Mouse (Mus musculus) MEL (cell line): Measurements from ENCODE around the gene Pcp4. TPM values are rescaled to one million over a fixed set of nuclear protein-coding genes. Genes with fewer than 3 reads are reported as not detected.

ENCODE experiments used
- DNase-seq: peaks from one replicate; pipeline ENCODE4 v3.0.0; 2011; ENCODE audit warnings: low read depth, low spot score
- H3K27ac ChIP-seq: 2 replicates; pipeline ENCODE4 v1.5.1; 2012; ENCODE audit warnings: low read depth, mild to moderate bottlenecking, control low read depth, low read length, moderate library complexity; ENCODE audit not compliant: control insufficient read depth
- H3K27me3 ChIP-seq, 2 experiments: fragments of 150-350 bp in 1 of 2; sonication (generic) in 1 of 2; 2 replicates each; pipeline ENCODE4 v1.6.1; 2012; ENCODE audit warnings: low read length in 2 of 2, mild to moderate bottlenecking in 2 of 2, improper control_type of control experiment in 1 of 2, moderate library complexity in 1 of 2; ENCODE audit not compliant: insufficient read depth in 2 of 2, control insufficient read depth in 1 of 2
- H3K36me3 ChIP-seq, 2 experiments: 2 replicates each; pipeline ENCODE4 v1.6.1; 2012 to 2014; ENCODE audit warnings: low read length in 2 of 2, improper control_type of control experiment in 1 of 2, inconsistent platforms in 1 of 2, mild to moderate bottlenecking in 1 of 2; ENCODE audit not compliant: insufficient read depth in 2 of 2, control insufficient read depth in 1 of 2
- H3K4me1 ChIP-seq, 2 experiments: fragments of 150-350 bp in 1 of 2; sonication (generic) in 1 of 2; 2 replicates each; pipeline ENCODE4 v1.6.1; 2012; ENCODE audit warnings: low read length in 2 of 2, improper control_type of control experiment in 1 of 2, mild to moderate bottlenecking in 1 of 2; ENCODE audit not compliant: insufficient read depth in 2 of 2, control insufficient read depth in 1 of 2
- H3K4me3 ChIP-seq, 2 experiments: fragments of 150-350 bp in 1 of 2; sonication (generic) in 1 of 2; 2 replicates each; pipeline ENCODE4 v1.5.1; 2012; ENCODE audit warnings: low read depth in 2 of 2, low read length in 2 of 2, mild to moderate bottlenecking in 2 of 2, moderate library complexity in 2 of 2, control low read depth in 1 of 2, improper control_type of control experiment in 1 of 2; ENCODE audit not compliant: control insufficient read depth in 1 of 2, insufficient read depth in 1 of 2
- H3K79me2 ChIP-seq: 2 replicates; pipeline ENCODE4 v1.6.1; 2012; ENCODE audit warnings: mild to moderate bottlenecking, low read length, moderate library complexity; ENCODE audit not compliant: control insufficient read depth, poor library complexity, insufficient read depth
- H3K9ac ChIP-seq: 2 replicates; pipeline ENCODE4 v1.6.1; 2012; ENCODE audit warnings: low read depth, mild to moderate bottlenecking, control low read depth, low read length, moderate library complexity; ENCODE audit not compliant: control insufficient read depth, poor library complexity, severe bottlenecking
- H3K9me3 ChIP-seq: fragments of 150-350 bp; sonication (generic); replicated peaks from 2 replicates; pipeline ENCODE4 v1.6.1; 2012; ENCODE audit warnings: mild to moderate bottlenecking, low read length, improper control_type of control experiment, moderate library complexity; ENCODE audit not compliant: insufficient read depth
- CHD1 ChIP-seq: IDR thresholded peaks from 2 replicates; pipeline ENCODE4 v1.6.1; 2012; ENCODE audit warnings: low read depth, mild to moderate bottlenecking, inconsistent platforms, low read length, improper control_type of control experiment
- CHD2 ChIP-seq: IDR thresholded peaks from 2 replicates; pipeline ENCODE4 v1.6.1; 2011; ENCODE audit warnings: low read length, improper control_type of control experiment
- E2F4 ChIP-seq: IDR thresholded peaks from 2 replicates; pipeline ENCODE4 v1.6.1; 2011; ENCODE audit warnings: low read depth, low read length, improper control_type of control experiment, borderline replicate concordance
- ELF1 ChIP-seq: IDR thresholded peaks from 2 replicates; pipeline ENCODE4 v1.6.1; 2014; ENCODE audit warnings: low read depth, mild to moderate bottlenecking, inconsistent platforms, low read length, improper control_type of control experiment, moderate library complexity
- ETS1 ChIP-seq: IDR thresholded peaks from 2 replicates; pipeline ENCODE4 v1.6.1; 2012; ENCODE audit warnings: low read depth, mild to moderate bottlenecking, inconsistent platforms, low read length, improper control_type of control experiment, moderate library complexity
- GABPA ChIP-seq: IDR thresholded peaks from 2 replicates; pipeline ENCODE4 v1.6.1; 2012; ENCODE audit warnings: low read depth, mild to moderate bottlenecking, inconsistent platforms, low read length, improper control_type of control experiment, moderate library complexity
- GATA1 ChIP-seq: IDR thresholded peaks from 2 replicates; pipeline ENCODE4 v1.6.1; 2011; ENCODE audit warnings: low read depth, low read length, improper control_type of control experiment
- HCFC1 ChIP-seq: IDR thresholded peaks from 2 replicates; pipeline ENCODE4 v1.6.1; 2012; ENCODE audit warnings: low read depth, mild to moderate bottlenecking, inconsistent platforms, low read length, improper control_type of control experiment, moderate library complexity
- JUND ChIP-seq: IDR thresholded peaks from 2 replicates; pipeline ENCODE4 v1.6.1; 2011; ENCODE audit warnings: low read depth, mild to moderate bottlenecking, improper control_type of control experiment, low read length
- MAX ChIP-seq: IDR thresholded peaks from 2 replicates; pipeline ENCODE4 v1.6.1; 2011; ENCODE audit warnings: low read length, improper control_type of control experiment
- MAZ ChIP-seq: IDR thresholded peaks from 2 replicates; pipeline ENCODE4 v1.6.1; 2012; ENCODE audit warnings: low read depth, mild to moderate bottlenecking, inconsistent platforms, low read length, improper control_type of control experiment
- MYB ChIP-seq: IDR thresholded peaks from 2 replicates; pipeline ENCODE4 v1.6.1; 2011; ENCODE audit warnings: mild to moderate bottlenecking, low read depth, low read length, improper control_type of control experiment
- RAD21 ChIP-seq: IDR thresholded peaks from 2 replicates; pipeline ENCODE4 v1.6.1; 2011; ENCODE audit warnings: mild to moderate bottlenecking, low read depth, low read length, improper control_type of control experiment
- RCOR1 ChIP-seq: IDR thresholded peaks from 2 replicates; pipeline ENCODE4 v1.6.1; 2012; ENCODE audit warnings: low read depth, mild to moderate bottlenecking, inconsistent platforms, low read length, improper control_type of control experiment
- SIN3A ChIP-seq: IDR thresholded peaks from 2 replicates; pipeline ENCODE4 v1.6.1; 2012; ENCODE audit warnings: low read length, improper control_type of control experiment, inconsistent platforms
- SMC3 ChIP-seq: IDR thresholded peaks from 2 replicates; pipeline ENCODE4 v1.6.1; 2011; ENCODE audit warnings: low read depth, low read length, improper control_type of control experiment
- UBTF ChIP-seq: IDR thresholded peaks from 2 replicates; pipeline ENCODE4 v1.6.1; 2012; ENCODE audit warnings: low read depth, mild to moderate bottlenecking, inconsistent platforms, low read length, improper control_type of control experiment, moderate library complexity, borderline replicate concordance; ENCODE audit not compliant: insufficient read depth
- USF1 ChIP-seq: IDR thresholded peaks from 2 replicates; pipeline ENCODE4 v1.6.1; 2014; ENCODE audit warnings: low read depth, mild to moderate bottlenecking, inconsistent platforms, low read length, improper control_type of control experiment, moderate library complexity
- ZC3H11A ChIP-seq: IDR thresholded peaks from 2 replicates; pipeline ENCODE4 v1.6.1; 2012; ENCODE audit warnings: low read depth, mild to moderate bottlenecking, inconsistent platforms, low read length, improper control_type of control experiment
- ZNF384 ChIP-seq: IDR thresholded peaks from 2 replicates; pipeline ENCODE4 v1.6.1; 2012; ENCODE audit warnings: low read depth, mild to moderate bottlenecking, inconsistent platforms, low read length, improper control_type of control experiment
- polyA plus RNA-seq, 2 experiments: library from polyadenylated mRNA; stranded (reverse) in 1 of 2; unstranded in 1 of 2; fragments of >175 nt in 1 of 2; fragments of >200 nt in 1 of 2; gene quantifications; 2 replicates each; pipeline versions ENCODE4 v1.2.1 to v1.2.4; 2012; ENCODE audit warnings: low replicate concordance in 2 of 2, low read depth in 1 of 2; ENCODE audit not compliant: insufficient read length in 2 of 2, insufficient read depth in 1 of 2, missing spikeins in 1 of 2
- total RNA-seq: library from RNA; depleted of rRNA; stranded (reverse); fragments of 300-350 nt; gene quantifications from 2 replicates; pipeline ENCODE4 v1.2.3, GENCODE M21; 2012

Gene Pcp4
- total and polyA plus RNA-seq, 3 experiments = not detected

- H3K79me2 ChIP-seq = no peaks in the 10 kb centered on the region
- DNase-seq = no peak
- no peaks in the 10 kb centered on the region for H3K27me3 ChIP-seq
- H3K9me3 ChIP-seq = no peaks in the 10 kb centered on the region
- no peaks in the 10 kb centered on the region for H3K36me3 ChIP-seq
- TF ChIP-seq RCOR1 (no peak), JUND (no peak), MYB (no peak), SMC3 (no peak), ETS1 (no peak), E2F4 (no peak), ZNF384 (no peak), RAD21 (no peak), HCFC1 (no peak), CHD2 (no peak), GATA1 (no peak), ELF1 (no peak), GABPA (no peak), ZC3H11A (no peak), CHD1 (no peak)
- no peak overlapping the region for H3K4me3 ChIP-seq
- H3K4me1 ChIP-seq = no peaks in the 10 kb centered on the region
- no peak overlapping the region for H3K27ac ChIP-seq
- no peak overlapping the region for H3K9ac ChIP-seq
Observed at GRCm38 (mm10) chr16:96559796-96560195, 92.4 kb downstream of the Pcp4 start.

GRCm38 (mm10) chr16:96563350-96564257 is 96.2 kb downstream of the Pcp4 start:
- H3K9ac ChIP-seq = no peak overlapping the region
- H3K4me1 ChIP-seq = no peaks in the 10 kb centered on the region
- no peak for TF ChIP-seq MAX
- TF ChIP-seq USF1 = no peak
- TF ChIP-seq CHD2 = no peak
- no peak for TF ChIP-seq SIN3A
- no peak for TF ChIP-seq HCFC1
- no peak for TF ChIP-seq UBTF
- no peak for TF ChIP-seq RCOR1
- no peak for TF ChIP-seq GABPA
- TF ChIP-seq ZNF384 = no peak
- no peak for TF ChIP-seq MAZ
- no peaks in the 10 kb centered on the region for H3K9me3 ChIP-seq
- DNase-seq = no peak
- H3K4me3 ChIP-seq = no peak overlapping the region
- H3K36me3 ChIP-seq = no peaks in the 10 kb centered on the region
- no peaks in the 10 kb centered on the region for H3K27me3 ChIP-seq
- H3K27ac ChIP-seq = no peak overlapping the region
- no peaks in the 10 kb centered on the region for H3K79me2 ChIP-seq
